Mouse (Mus musculus) megakaryocyte progenitor cell, adult 5-6 weeks (primary cell): ENCODE measurements around the gene Csf2. TPM values are rescaled to one million over a fixed set of nuclear protein-coding genes. Genes with fewer than 3 reads are reported as not detected.
A peak's percentile ranks its signal among the peaks of the same experiment; 100 is the strongest.
"Not testable (repeated sequence)": the region's sequence is repeated elsewhere in the genome, so short reads cannot be mapped to it uniquely, and the experiment has no call there.

Source experiments
- ATAC-seq: replicated peaks from 2 replicates; pipeline ENCODE4 v1.8.0; 2016; ENCODE audit warnings: mild to moderate bottlenecking, moderate TSS enrichment, inconsistent platforms; ENCODE audit not compliant: poor library complexity
- total RNA-seq, 2 experiments: library from RNA; stranded (forward) in 1 of 2; stranded (reverse) in 1 of 2; fragments of 157-497, 149-512 nt in 1 of 2; fragments of 200-1000 nt in 1 of 2; gene quantifications; 2 replicates each; pipeline versions ENCODE4 v1.2.3 to v1.2.4; 2015 to 2017

Csf2 gene
- total RNA-seq (2015) (not detected in 2 replicates), total RNA-seq (2017) (not detected in 2 replicates)

GRCm38 (mm10) chr11:54248940-54249717 is at the start of gene Csf2:
Gene Csf2 (minus strand): TSS chr11:54249667.
- peak; percentile 90 for ATAC-seq

GRCm38 (mm10) chr11:54298777-54299176 is 49.3 kb upstream of the Csf2 start:
- no peak for ATAC-seq

GRCm38 (mm10) chr11:54297471-54297870 is 48.0 kb upstream of the Csf2 start:
- ATAC-seq, result not testable (repeated sequence)

GRCm38 (mm10) chr11:54296734-54297133 is 47.3 kb upstream of the Csf2 start:
- ATAC-seq, result no peak

GRCm38 (mm10) chr11:54295971-54296370 is 46.5 kb upstream of the Csf2 start:
- ATAC-seq, result no peak

GRCm38 (mm10) chr11:54293980-54294807 is 44.7 kb upstream of the Csf2 start:
- ATAC-seq, result no peak

- no peak for ATAC-seq
These were observed 42.7 kb upstream of the Csf2 start for GRCm38 (mm10) chr11:54292163-54292562.

- no peak for ATAC-seq
These were observed 38.5 kb upstream of the Csf2 start for GRCm38 (mm10) chr11:54287821-54288453.

- ATAC-seq, result peak; percentile 31; the same call in 1 of the 2 replicates
These were observed 22.0 kb upstream of the Csf2 start for GRCm38 (mm10) chr11:54271437-54271949.

GRCm38 (mm10) chr11:54269191-54269896 is 19.9 kb upstream of the Csf2 start:
- ATAC-seq, result no peak

- no peak for ATAC-seq
These were observed 17.7 kb upstream of the Csf2 start, which contains the start of gene Il3 for GRCm38 (mm10) chr11:54267177-54267576. Gene Il3 (minus strand): TSS chr11:54267277.

- peak; percentile 85 for ATAC-seq
These were observed 15.1 kb upstream of the Csf2 start for GRCm38 (mm10) chr11:54264542-54264941.

GRCm38 (mm10) chr11:54263405-54264031 is 14.1 kb upstream of the Csf2 start:
- ATAC-seq, result 0 out of 2 replicates have a peak, but pooled peaks have one; percentile 44

GRCm38 (mm10) chr11:54256624-54257376 is 7.3 kb upstream of the Csf2 start:
- peak; percentile 98 for ATAC-seq

- ATAC-seq, result 0 out of 2 replicates have a peak, but pooled peaks have one; percentile 41
These were observed 4.6 kb upstream of the Csf2 start for GRCm38 (mm10) chr11:54254114-54254513.

GRCm38 (mm10) chr11:54250575-54250974 is 1.1 kb upstream of the Csf2 start:
- no peak for ATAC-seq

GRCm38 (mm10) chr11:54249748-54250147 is 281 bp upstream of the Csf2 start:
- ATAC-seq, result no peak

GRCm38 (mm10) chr11:54247251-54247950 is 2.1 kb downstream of the Csf2 start:
- ATAC-seq, result no peak
